Mouse (Mus musculus) intestine, embryonic 16.5 days (tissue): ENCODE measurements around the gene Sema4d. TPM values are rescaled to one million over a fixed set of nuclear protein-coding genes. Genes with fewer than 3 reads are reported as not detected.

Source experiments
- ATAC-seq: fragments of 200-750 bp; cut with Nextera tagmentation; 2 replicates; pipeline ENCODE4 v1.8.0; 2017; ENCODE audit warnings: moderate TSS enrichment, moderate library complexity
- H3K27ac ChIP-seq: fragments of 300-500 bp; sonication (generic); 2 replicates; pipeline ENCODE4 v1.5.1; 2014; ENCODE audit warnings: mild to moderate bottlenecking, low read length
- H3K27me3 ChIP-seq: fragments of 300-500 bp; sonication (generic); replicated peaks from 2 replicates; pipeline ENCODE4 v1.6.1; 2014; ENCODE audit warnings: low read length, control low read depth, mixed read lengths; ENCODE audit not compliant: control insufficient read depth, insufficient read depth
- H3K36me3 ChIP-seq: fragments of 300-500 bp; sonication (generic); 2 replicates; pipeline ENCODE4 v1.6.1; 2014; ENCODE audit warnings: low read length, control low read depth; ENCODE audit not compliant: control insufficient read depth, insufficient read depth
- H3K4me1 ChIP-seq: fragments of 300-500 bp; sonication (generic); 2 replicates; pipeline ENCODE4 v1.6.1; 2014; ENCODE audit warnings: low read length, control low read depth, mixed read lengths; ENCODE audit not compliant: control insufficient read depth, insufficient read depth
- H3K4me2 ChIP-seq: fragments of 300-500 bp; sonication (generic); 2 replicates; pipeline ENCODE4 v1.6.1; 2014; ENCODE audit warnings: low read depth, low read length, control low read depth
- H3K4me3 ChIP-seq: fragments of 300-500 bp; sonication (generic); 2 replicates; pipeline ENCODE4 v1.5.1; 2014; ENCODE audit warnings: mild to moderate bottlenecking, low read length
- H3K9ac ChIP-seq: fragments of 300-500 bp; sonication (generic); 2 replicates; pipeline ENCODE4 v1.6.1; 2014; ENCODE audit warnings: low read depth, low read length
- H3K9me3 ChIP-seq: fragments of 300-500 bp; sonication (generic); 2 replicates; pipeline ENCODE4 v1.6.1; 2016; ENCODE audit warnings: low read length, control low read depth; ENCODE audit not compliant: control insufficient read depth
- WGBS: fragments of 180-500 bp; shearing (Covaris S2); extraction: QIAGEN DNeasy Blood & Tissue Kit; methylation state at CpG from one replicate; pipeline ENCODE4 v1.1.7; 2014; 5-methylcytosine and 5-hydroxymethylcytosine counted together
- microRNA-seq: library from miRNA; unstranded; fragments of <30 nt; microRNA quantifications from one replicate; pipeline ENCODE4, GENCODE M21; 2016
- polyA plus RNA-seq: library from polyadenylated mRNA; unstranded; fragments of >200 nt; fragmentation: Nextera tagmentation; extraction: Ambion mirVana; gene quantifications from 2 replicates; pipeline ENCODE4 v1.2.1, GENCODE M21; 2015

Sema4d gene
- polyA plus RNA-seq, 1 experiment from 2014 or later = 5.7 TPM

GRCm38 (mm10) chr13:51641424-51641823 lies 152.1 kb downstream of the Sema4d start:
- Histone ChIP-seq H3K9ac (no peak overlapping the region), H3K9me3 (no peaks in the 10 kb centered on the region), H3K4me3 (no peak overlapping the region), H3K36me3 (no peaks in the 10 kb centered on the region), H3K27me3 (no peaks in the 10 kb centered on the region), H3K4me1 (peaks cover 5% of the 10 kb centered on the region; the same call in 1 of the 2 replicates), H3K27ac (no peak overlapping the region), H3K4me2 (no peak overlapping the region)
- no peak for ATAC-seq
- 90% methylated on average over 3 of the region's 3 CpGs for WGBS

- WGBS = 81% methylated on average over 4 of the region's 4 CpGs
- no peak overlapping the region for H3K9ac ChIP-seq
- no peaks in the 10 kb centered on the region for H3K9me3 ChIP-seq
- ATAC-seq = no peak
- H3K4me3 ChIP-seq = no peak overlapping the region
- no peaks in the 10 kb centered on the region for H3K36me3 ChIP-seq
- H3K27ac ChIP-seq = no peak overlapping the region
- H3K4me1 ChIP-seq = peaks cover 2% of the 10 kb centered on the region; the same call in 1 of the 2 replicates
- no peaks in the 10 kb centered on the region for H3K27me3 ChIP-seq
- H3K4me2 ChIP-seq = no peak overlapping the region
Observed at GRCm38 (mm10) chr13:51638958-51639357, 154.6 kb downstream of the Sema4d start.

Small RNAs within 50 kb of the gene (microRNA-seq; reads per million reads assigned to microRNA genes)
- not detected for gene Gm23566

Other genes starting within 250 kb of the Sema4d start
- 0.07 and 0.16 TPM in 2 replicates for gene Shc3, start 224.3 kb downstream of the Sema4d start, polyA plus RNA-seq
- gene Cks2, start 148.5 kb downstream of the Sema4d start, polyA plus RNA-seq = 247 and 266 TPM in 2 replicates
- 23.7 and 28.9 TPM in 2 replicates for gene Secisbp2, start 142.1 kb downstream of the Sema4d start, polyA plus RNA-seq
- 36.4 and 40.8 TPM in 2 replicates for gene Gadd45g, start 52.9 kb upstream of the Sema4d start, polyA plus RNA-seq